Mouse (Mus musculus) spleen, postnatal 4 days (tissue): Measurements from ENCODE around the gene Foxk2.
"Not testable (repeated sequence)": the region's sequence is repeated elsewhere in the genome, so short reads cannot be mapped to it uniquely, and the experiment has no call there.

Source experiments
- DNase-seq, 2 experiments: peaks; one replicate each; pipeline ENCODE4 v3.0.0; 2022; ENCODE audit warnings: low spot score in 2 of 2

The Foxk2 gene

DNA sequence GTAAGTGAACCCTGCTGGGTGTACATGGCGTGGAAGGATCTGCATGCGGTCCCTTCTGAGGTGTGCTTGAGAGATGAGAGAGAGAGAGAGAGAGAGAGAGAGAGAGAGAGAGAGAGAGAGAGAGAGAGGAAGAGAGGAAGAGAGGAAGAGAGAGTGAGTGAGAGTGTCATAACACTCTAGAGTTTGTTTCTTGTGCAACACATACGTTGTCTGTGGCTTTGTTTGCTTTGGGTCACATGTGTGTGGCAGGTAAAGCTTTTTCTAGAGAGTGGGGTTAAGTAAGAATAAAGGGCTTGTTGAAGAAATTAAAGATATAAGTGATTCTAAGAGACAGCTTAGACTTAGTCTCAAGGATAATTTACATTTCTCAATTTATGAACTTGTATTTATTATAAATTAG, 18.2 kb downstream of the Foxk2 start:
- DNase-seq, result no peak

DNA sequence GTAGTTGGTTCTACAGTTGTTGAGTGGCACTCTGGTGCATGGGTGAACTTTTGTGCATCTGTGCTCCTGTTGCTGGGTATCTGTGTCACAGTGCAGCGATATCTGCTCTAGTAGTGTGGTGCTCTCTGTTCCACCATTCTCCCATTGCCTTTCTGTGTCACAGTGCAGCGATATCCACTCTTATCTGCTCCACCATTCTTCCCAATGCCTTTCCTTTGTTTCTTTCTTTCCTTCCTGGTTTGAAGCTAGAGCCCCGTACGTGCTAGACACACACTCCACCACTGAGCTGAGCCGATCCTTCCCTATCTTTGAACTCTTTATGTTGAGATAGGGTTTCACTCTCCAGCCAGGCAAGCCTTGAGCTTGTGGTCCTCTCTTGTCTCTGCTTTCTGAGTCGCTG, 23.1 kb downstream of the Foxk2 start:
- DNase-seq, result no peak

DNA sequence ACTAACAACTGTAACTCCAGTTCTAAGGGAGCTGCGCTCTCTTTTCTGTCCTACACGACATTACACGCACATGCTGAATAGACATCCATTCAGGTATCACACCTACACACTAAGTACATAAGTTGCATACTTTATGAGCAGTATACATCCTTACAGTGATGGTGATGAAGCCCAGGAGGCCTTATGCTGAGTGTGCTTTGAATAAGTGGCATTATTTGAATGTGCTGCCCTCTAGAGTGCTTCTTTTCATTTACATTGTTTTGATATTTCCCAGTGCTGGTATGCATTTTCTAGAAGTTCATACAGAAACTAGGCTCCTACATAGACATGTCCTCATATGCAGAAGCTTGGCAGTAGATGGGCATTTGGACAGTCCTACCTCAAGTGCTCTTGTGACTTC, 30.1 kb downstream of the Foxk2 start:
- no peak for DNase-seq

DNA sequence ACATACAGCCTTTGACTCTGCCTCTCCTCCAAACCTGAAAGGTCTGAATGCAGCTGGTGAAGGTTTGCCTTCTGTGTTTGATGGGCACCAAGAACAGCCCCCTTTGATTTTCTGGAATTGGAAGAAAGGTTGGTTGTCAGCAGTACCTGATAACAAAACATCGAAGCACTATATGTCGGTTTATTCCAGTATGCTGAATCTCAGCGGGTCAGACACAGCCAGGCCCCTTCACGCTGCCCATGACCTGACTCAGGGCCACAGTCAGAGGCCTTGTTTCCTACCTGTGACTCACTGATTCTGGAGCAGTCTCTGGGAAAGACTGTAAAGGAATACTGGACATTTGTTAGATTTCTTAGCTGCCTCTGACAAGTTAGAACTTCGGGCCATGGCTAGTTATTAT, 35.0 kb downstream of the Foxk2 start:
- DNase-seq, result no peak

DNA sequence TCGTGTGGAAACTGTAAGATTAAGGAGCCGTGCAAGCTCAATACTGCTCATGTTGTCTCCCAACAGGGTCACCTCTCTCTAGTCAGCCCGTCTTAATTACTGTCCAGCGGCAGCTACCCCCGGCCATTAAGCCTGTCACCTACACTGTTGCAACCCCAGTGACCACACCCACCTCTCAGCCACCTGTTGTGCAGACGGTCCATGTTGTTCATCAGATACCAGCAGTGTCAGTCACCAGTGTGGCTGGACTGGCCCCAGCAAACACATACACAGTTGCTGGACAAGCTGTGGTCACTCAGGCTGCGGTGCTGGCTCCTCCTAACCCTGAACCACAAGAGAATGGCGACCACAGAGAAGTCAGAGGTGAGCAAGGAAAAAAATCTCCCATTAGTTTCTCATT, 38.7 kb downstream of the Foxk2 start:
- DNase-seq, result no peak

DNA sequence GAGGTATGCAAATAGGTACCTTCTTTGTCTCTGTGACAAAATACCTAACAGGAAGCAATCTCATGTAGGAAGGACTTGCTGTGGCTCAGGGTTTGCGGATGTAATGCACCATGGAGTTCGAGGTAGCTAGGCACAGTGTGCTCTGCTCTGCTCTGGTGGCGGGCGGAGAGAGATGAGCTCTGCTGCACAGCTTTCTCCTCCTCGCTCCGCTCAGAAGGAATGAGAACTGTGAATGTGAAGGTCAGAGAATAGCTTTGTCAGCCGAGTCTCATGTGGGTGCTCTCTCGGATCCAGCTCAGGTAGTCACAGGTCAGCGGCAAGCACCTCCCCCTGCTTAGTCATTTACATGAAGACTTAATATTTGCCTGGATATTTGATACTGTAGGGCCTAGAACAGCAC, 40.5 kb downstream of the Foxk2 start:
- DNase-seq, result no peak

DNA sequence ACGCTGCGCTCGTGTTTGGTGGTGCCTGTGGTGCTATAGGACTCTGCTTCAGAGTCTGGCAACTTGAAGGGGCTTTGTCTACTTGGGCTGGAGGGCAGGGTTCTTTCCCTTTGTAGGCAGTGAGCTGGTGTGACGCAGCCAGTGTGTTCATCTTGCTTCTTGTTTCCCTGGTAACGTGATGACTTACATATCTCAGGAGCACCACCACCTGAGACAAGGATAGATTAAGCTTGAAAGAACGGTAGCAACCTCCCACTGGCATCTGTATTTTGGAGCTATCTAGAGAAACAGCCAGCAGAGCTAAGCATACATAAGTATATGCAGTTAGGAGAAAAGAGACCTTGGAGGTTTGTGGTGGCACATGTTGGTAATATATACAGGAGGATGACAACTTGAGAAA, 45.6 kb downstream of the Foxk2 start:
- no peak for DNase-seq

DNA sequence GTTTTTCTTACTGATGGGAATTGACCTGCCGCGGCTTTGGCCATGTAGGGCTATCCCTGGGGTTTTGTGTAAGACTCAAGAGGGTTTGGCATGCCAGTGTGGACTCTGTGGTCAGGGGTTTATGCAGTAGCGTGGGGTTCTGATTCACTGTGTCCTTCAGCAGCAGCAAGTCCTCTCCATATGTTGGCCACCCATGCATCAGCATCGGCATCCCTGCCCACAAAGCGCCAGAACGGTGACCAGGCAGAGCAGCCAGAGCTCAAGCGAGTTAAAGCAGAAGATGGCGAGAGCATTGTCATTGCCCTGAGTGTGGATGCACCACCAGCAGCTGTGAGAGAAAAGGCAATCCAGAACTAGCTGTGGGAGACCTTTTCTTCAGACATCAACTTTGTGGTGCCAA, 46.8 kb downstream of the Foxk2 start:
- no peak for DNase-seq

DNA sequence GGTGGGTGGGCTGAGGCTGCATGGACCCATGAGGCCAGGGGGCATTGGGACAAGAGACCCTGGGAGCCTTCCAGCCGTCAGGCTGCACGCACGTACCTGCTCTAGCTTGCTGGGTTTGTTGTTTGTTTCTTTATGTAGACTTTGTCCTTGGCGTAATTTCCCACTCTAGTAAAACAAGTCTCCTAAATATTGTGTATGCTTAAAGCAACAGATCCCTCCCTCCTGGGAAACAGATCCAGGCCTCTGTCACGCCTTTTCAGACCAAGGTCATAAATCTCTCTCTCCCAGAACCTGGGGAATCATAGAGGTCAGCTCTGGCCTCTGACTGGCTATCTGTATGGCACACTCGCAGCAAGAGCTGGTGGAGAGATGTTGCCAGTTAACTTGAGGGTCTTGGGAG, 47.9 kb downstream of the Foxk2 start:
- DNase-seq, result not testable (repeated sequence)

DNA sequence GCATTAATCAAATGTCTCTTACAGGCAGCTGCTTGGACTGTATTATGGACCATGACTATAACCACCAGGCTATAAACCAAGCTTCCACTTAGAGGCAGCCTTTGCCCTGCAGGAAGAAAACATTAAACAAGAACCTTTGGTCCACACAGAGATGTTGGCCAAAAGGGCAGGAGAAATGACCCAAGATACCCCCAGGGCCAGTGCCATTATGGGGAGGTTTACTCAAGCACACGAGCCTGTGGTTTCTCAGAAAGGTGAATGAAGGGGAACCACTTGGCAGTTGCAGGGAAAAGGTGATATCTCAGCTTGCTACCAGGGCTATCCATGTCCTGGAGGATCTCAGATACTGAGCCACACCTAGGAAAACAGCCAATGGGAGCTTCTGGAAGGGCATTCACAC, 66.2 kb downstream of the Foxk2 start:
- no peak for DNase-seq

DNA sequence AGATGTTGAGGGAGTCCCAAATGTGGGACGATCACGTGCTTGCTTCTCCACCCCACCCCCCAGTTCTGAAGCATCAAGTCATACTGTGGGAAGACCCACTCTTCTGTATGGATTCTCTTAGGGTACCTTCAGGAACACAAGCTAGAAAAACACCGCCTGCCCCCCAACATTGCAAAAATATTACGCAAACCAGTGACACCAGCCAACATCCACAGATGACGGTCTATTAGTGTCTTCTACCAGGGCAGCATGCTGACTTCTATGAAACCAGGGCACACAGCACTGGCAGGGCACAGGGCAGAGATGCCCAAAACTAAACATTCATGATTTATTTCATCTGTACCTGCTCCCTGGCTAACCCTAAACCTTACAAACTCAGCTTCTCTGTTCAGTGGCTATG, 66.9 kb downstream of the Foxk2 start:
- DNase-seq, result no peak

DNA sequence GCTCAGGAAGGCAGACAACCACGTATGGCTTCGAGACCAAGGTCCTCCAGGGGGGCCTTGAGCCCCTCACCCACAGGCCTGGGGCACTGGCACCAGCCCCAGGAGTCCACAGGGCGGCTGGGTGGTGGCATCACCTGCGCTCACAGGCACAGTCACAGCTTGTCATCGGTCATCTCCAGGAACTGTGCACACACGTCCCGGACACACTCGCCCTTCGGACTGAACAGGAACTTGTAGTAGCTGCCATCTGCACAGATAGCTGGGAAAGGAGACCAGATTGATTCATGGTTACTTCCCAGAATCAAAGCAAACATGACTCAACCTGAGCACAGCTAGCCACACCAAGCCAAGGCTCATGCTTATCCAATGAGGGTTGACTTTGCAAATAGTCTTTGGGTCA, 68.4 kb downstream of the Foxk2 start:
- DNase-seq, result no peak

DNA sequence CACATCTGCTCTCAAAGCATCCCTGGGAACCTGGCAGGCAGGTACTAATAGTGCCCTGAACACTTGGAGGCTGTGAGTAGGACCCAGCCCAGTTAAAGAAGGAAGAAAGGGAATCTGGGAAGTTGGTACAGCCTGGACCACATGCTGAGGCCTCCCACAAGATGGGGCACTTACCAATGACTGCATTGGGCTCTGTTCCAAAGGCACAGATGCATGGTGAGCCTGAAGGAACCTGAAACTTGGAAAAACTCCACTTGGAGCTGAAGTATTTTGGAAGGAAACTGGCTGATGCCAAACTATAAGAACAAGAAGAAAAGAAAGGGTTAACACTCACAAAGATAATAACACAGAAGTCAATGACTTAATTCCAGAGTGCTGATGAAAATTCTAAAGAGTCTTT, 68.8 kb downstream of the Foxk2 start:
- DNase-seq, result no peak

DNA sequence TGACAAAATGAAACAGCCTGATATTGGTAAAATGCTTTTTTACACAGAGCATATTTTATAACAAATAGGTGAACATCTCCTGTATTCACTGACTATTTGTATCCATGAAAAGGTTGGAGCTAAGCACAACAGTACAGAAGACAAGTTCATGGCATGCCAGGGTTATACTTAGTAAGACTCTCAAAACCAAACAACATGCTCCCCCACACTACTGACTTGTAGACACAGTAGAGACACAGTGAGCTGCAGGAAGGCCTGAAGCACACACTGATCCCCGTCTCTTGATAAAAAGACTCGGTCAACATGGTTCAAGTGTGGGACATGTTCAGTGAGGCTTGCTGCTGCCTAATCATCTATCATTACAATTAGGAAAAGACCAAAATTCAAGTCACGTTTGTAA, 71.9 kb downstream of the Foxk2 start:
- DNase-seq, result no peak

DNA sequence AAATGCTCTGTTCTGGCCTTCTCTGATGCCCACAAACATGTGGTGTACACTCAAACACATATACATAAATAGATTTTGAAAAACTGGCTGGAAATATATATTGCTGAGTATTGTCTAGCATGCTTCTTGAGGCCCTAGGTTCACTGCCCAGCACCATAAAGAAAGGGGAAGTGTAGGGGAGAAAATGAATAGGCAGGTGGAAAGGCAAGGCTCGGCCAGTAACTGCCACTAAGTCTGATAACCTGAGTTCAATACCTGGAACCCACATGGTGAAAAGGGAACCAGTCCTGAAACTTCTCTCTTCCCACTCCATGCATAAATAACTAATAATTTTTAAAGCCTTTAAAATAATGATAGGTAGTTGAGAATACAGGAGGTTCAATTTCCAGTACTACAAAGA, 79.9 kb downstream of the Foxk2 start:
- no peak for DNase-seq

DNA sequence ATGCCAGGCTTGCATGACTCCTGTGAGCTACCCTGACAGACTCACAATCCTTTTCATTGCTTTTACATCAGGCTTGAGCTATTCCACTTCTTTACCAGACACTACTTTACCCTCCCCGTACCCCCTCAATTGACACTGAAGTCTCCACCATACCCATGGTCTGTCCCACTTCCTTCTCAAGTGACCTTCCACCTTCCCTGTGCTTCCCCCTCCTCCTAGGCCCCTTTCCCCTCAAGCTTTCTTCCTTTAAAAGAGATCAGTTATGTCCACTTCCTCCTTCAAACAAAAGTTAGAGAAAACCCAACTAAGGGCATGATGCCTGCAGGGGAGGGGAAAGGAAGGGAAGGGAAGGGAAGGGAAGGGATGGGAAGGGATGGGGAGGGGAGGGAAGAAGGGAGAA, 80.5 kb downstream of the Foxk2 start:
- no peak for DNase-seq

DNA sequence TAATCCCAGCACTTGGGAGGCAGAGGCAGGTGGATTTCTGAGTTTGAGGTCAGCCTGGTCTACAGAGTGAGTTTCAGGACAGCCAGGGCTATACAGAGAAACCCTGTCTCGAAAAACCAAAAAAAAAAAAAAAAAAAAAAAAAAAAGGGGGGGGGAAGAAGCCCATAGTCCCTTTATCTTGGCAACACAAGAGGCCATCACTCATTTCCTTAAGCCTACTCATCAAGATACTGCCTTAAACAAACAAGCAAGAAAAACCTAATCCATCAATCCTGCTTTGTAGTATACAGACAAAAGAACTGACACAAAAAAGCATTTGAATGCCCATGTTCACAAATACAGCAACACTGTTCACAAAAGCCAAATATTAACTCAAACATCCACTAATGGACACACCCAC, 82.6 kb downstream of the Foxk2 start:
- not testable (repeated sequence) for DNase-seq

DNA sequence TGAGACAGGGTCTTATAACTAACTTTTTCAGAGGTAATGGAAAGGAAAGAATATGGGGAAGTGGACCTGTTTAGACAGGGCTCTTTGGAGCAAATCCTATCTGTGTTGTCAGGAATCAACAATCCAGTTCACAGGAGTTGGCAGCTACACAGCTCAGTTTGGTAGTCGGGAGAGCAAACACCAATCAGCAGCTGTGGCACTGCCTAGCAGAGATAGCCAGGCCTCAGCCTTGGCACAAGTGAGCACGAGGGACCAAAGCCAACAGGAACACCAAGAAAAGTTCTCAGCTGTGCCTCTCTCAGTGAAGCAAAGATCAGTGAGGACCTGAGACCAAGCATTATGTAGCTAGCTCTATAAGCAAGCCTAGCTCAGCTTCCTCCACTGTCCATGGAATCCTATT, 87.2 kb downstream of the Foxk2 start:
- DNase-seq, result no peak

DNA sequence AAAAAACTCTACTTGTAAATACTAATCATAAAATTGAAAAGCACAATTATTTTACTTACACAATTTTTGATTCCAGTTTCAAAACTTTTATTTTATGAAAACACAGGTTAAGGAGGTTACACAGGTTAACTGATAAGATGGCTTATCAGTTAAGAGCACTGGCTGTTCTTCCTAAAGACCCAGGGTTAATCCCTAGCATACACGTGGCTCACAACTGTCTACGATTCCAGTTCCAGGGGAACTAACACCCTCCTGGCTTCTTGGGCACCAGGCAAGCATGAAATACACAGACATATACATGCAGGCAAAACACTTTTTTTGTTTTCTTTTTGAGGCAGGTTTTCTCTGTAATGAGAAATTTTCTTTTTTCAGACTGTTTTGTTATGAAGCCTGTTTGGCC, 88.4 kb downstream of the Foxk2 start:
- DNase-seq, result no peak

DNA sequence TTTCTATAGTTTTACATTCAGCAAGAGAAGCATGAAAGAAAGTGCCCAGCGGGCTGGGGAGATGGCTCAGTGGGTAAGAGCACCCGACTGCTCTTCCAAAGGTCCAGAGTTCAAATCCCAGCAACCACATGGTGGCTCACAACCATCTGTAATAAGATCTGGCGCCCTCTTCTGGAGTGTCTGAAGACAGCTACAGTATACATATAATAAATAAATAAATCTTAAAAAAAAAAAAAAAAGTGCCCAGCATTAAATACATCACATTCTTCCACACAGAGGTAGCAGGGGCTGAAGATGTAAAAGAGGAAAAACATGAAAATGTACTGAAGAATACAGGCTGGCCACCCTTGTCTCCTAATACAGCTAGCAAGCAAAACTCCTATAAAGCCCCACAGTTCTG, 88.9 kb downstream of the Foxk2 start:
- not testable (repeated sequence) for DNase-seq

DNA sequence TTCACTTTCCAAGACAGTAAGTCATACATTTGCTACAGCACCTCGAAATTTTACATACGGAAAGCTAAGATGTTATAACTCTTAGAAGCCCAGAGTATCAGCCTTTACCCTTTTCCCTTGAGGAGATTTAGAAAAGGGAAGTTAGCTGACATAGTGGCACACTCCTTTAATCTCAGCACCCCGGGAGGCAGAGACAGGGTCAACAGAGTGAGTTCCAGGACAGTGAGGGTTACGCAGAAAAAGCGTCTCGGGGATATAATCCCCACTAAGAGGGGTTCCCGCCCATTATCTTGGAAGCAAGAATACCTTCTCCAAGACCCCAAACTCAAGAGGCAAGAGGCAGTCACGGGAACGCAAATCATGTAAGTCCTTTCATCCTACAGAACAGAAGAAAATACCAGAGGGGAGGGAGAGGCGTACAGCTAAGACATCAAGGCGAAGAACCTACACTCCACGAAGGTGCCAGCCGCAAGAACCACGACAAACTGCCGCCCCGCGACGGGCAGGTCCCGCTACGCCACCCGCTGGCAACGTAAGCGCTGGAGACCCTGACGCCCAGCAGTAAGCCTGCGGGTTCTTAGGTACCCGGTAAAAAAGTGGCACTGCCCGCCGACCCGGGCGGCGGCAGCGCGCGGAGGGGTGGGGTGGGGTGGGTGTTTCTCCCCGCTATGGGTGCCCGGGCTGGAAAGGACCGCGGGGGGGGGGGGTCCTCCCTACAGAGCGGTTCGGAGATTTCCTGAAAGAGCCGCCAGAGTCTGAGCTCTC, 93.7 kb downstream of the Foxk2 start:
- peak; percentile 53 to 79 for DNase-seq

DNA sequence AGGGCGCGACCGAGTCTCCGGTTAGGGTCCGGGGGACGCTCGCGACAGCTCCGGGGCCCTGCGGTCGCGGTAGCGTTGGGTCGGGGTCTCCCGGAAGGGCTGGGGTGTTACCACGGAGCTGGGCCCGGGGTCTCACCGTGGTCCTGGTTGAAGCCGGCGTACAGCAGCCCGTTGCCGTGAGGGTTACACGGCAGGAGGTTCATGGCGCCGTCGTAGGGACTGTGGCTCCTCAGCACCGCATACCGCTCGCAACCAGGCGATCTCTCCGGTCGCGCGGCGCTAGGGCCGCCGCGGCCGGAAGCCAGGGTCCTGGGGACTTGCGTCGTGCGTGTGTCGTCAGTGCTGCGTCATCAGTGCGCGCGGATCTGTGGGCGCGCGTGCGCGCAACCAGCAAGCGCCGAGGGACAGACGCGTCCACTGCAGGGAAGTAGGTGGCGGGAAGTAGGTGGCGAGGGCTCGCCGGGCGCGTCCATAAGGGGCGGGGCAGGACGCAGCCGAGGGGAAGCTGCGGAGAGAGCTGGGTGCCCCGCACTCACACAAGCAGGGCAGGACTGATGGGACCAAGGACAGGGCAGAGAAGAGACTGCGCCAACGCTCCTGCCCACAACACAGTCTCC, 94.4 kb downstream of the Foxk2 start, which contains the start of gene Wdr45b:
Gene Wdr45b, minus strand, starts transcription at position 355 of the 617 bp plus-strand sequence.
- DNase-seq, result peak; percentile 96 to 99
